Mouse (Mus musculus) cerebellum, postnatal 14 days (tissue): ENCODE results near the gene Il6st.
A peak's percentile ranks its signal among the peaks of the same experiment; 100 is the strongest.

ENCODE experiments used
- DNase-seq, 2 experiments: peaks; one replicate each; pipeline ENCODE4 v3.0.0; 2021; ENCODE audit warnings: mixed read lengths in 2 of 2

Il6st gene

DNA sequence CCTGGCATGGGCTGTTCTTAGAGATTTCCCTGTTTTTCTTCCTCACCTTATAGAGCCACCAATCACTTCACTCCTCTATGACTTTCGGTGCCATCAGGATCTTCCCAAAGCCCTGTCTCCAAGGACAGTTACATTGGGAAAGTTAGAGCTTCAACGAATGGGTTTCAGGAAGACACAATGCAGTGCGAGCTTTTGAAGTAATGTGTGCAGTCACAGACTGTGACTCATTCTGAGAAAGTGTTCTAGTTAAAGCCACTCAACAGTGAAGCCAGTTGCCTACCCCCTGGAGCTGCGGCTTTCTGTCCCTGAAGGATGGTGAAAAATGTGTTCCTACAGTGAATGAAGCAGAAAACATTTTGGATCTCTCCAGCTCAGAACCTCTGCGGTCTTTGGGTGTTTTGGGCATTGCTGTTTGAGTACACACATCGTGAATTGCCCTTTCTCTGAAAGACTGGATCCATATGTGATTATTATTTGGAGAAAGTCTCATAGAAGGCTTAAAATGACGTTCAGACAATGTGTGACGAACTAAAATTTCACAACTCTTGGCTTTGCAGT lies 16.7 kb upstream of the Il6st start:
- DNase-seq = no peak

DNA sequence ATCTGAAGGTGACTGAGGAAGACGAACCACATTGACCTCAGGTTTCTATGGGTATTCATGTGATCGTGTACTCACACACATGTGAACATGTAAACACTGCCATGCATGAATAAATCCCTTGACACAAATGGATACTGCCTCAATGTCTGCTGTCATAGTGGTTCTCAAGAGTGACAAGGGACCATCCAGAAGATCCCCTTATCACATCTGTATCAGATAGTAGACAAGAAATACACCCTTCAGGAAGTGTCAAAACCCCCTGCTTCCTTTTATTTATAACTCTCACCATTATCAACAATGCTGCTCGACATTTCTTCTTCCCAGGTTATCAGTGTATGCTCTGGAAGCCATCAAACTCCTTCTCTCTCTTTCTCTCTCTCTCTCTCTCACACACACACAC lies 13.7 kb upstream of the Il6st start:
- no peak for DNase-seq

DNA sequence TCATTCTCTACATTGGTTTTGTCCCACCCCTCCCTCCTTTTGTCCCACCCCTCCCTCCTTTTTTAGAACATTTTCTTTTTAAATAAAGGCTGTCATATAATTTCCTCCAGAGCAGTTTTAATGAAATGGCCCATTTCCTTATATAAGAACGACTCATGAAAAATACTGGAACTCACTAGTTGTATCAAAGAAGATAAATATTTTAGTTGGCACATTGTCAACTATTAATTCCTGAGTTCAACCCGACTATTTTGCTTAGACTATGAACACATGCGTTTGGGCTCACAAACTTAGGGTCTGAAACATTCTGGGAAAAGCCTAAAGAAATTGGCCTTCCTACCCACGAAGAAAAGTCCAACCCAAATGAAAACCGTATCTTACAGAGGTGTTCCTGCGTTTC lies 6.5 kb upstream of the Il6st start:
- DNase-seq = no peak

DNA sequence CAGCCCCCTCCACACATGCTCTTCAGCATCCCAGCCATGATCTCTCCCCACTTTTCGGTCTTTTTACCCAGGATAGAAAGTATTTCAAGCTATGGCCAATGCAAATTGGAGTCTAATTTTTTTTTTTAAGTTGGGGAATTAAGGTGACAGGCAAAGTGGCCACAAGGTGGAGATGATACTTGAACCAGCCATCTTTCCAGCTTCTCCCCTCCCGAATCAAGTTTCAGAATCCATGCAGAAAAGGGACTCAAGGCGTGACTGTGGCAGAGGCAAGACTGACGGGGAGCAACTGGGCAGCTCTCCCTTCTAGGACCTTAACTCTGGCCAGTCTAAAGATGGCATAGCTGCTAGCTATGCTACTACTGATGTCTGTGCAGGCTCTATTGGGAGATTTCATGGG lies 5.9 kb upstream of the Il6st start:
- DNase-seq = no peak

DNA sequence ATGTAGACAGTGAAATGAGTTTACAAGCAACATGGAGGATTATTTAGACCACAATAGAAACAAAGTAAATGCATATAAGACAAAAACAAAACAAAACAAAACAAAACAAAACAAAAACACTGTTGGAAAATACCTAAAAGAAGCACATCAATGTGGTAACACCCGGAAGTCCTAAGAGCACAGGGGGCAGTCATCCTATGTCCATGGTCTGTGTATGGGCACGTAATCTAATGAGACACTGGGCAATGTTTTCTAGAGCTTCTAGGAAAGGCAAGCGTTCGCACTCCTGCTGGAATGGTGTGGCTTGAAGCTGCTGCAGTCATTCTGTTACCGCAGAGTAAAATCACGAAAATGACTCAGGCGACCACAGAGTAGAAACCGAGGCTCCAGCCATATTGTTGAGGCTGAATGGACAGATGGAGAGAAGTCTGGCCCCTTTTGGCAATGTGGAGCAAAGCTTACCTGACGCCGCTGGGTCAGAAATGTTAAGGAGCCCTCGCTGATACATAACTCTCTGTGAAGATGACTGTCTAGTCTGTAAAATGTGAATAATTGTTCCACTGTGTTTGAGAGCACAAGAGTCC lies 5.3 kb upstream of the Il6st start:
- DNase-seq = no peak

DNA sequence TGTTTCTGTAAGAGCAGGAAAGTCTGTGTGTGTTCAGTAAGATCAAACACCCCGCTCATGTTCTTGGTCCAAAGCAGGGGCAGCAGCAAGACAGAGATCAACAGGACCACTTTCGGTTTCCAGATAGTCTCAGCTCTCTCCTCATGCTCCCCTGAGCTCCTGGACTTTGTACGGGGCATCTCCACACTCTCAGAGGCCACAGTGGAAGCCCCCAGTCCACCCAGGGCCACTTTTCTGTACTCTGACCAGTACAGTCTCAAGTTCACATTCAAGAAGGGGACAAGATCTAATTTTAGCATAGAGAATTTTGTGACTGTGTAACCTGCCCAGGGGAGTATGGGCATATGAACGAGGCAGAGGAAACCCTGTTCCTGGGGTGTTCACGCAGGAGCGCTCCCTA lies 3.9 kb upstream of the Il6st start:
- no peak for DNase-seq

DNA sequence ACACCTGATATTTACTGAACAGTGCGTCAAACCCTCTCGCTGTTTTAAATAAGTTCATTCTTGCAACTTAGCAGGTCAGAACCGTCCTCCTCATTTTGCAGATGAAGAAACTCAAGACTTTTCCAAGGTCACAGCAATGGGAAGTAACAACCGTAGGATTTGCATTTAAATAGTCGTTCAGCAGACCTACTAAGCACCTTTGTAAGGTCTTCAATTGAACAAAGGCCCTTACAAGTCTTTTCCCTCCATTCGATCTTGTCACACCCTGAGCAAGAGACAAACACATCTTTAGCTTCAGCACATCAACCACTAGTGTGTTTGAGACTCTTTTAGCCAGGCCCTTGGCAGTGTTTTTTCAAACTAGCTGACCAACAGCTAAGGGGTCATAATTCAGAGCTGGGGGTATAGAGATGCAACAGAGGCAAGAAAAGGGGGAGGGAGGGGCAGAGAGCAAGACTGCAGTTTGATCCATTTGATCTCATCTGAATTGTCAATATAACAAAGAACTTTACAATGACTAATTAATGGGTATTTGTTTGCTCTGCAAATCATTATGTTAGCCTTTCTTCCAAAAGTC lies 1.4 kb upstream of the Il6st start:
- no peak for DNase-seq

DNA sequence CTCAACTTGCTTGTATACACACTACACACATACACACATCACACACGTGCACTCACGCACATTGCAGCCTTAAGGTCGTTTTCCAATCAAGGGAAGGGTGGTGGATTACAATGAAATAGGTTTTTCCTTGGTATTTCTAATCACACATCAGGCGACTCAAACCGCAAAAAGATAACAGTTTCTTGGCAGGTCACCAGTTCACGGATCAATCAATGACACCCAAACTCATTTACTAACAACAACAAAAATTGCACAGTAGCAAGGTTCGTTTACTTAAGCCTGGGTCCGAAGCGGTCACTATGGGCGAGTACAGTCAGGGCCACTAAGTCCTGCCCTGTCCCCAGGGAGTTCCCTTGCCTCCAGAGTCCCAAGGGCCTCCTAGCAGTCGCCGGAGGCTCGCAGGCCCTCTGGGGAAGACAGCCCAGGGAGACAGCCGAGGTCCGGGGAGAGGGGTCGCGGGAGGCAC lies 500 bp upstream of the Il6st start:
- DNase-seq = no peak

DNA sequence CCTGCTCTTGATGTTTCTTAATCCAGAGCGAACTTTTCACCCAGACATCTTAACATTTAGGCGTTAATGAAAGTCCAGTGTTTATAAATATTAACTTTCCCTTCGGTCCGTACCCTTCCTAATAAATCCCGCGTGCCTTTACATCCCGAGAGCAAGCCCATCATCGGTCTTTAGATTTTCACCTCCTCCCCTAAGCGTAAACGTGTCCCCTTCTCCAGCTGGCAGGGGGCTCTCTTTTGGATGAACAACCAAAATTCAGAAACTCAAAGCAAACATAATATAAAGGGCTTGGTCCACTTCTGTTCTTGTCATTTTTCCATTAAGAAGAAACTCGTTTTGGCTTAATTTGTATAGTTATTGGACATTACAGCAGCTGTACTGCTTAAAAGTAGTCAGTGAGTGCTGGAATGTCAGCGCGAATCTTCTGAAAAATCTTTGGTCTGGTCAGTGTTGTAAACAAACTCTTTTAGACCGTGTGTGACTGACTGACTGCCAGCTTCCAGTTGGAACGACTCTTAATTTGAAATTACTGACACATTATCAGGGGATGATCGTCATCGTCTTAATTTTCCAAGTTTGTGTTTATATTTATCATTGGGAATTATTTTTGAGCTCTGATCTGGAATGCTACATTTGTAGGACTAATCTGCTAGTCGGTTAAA lies 887 bp downstream of the Il6st start:
- peak in 1 of 2 experiments; percentile 10 for DNase-seq

DNA sequence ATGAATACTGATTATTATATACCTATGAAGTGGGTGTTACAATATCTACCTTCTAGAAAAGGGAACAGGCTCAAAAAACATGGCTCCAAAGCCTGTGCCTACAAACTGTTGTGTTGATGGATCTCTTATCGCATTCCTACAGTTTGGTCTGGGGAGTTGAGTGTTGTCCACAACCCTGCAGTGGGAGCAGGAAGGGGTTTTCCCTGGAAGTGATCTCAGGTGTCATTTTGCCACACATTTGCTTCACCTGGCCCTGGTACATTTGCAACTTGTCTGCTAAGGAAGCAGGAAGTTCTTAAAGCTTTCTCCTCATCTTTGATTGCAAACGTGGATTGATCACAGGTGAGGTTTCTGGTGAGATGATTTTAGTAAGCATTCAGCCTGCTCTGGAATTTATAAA lies 1.7 kb downstream of the Il6st start:
- DNase-seq = no peak

DNA sequence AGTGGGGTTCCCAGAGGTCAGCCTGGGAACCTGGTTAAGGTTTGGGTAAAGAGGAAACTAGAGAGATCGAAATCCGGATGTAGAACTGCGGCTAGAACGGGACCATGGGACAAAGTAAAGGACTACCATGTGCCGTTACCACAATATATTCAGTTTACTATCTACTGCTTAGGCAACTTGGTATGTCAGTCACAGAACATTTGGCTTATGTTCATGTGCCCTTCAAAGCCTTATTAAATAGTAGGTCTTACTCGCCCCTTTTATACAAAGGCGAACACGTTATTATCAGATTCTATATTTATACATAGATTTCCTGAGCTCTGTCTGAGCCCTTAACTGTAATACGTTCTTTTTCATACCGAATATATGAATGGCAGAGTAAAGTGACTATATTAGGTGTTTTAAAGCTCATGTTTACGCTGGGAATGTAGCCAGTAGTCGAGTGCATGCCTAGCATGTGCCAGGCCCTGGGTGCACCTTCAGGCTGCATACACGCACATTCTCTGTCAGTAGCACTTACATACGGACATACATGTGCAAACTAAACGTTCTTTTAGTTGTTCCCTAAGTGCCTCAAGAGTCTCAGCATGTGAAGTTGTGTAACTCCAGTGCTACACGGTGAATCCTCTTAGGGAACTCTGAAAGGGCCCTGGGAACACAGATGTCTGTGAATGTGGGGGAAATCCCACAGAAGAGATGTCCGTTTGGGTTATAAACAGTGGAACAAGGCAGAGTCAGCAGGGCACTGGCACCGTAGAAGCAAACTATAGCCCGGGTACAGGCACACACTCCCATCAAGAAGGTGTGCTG lies 2.5 kb downstream of the Il6st start:
- no peak for DNase-seq

DNA sequence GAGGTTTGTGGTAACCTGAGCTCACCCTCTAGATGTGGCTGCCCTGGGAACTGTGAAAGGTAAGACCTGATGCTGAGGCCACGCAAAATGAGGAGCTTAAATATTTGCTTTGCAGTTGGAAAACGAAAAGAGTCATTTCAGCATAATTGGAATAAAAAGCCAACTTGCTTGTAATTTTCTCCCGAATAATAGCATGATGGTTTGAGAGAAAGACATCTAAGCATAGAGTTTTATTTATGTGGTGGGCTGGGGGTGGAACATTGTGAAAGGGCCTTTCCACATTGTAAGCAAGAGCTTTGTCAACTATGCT lies 3.0 kb downstream of the Il6st start:
- DNase-seq = no peak

DNA sequence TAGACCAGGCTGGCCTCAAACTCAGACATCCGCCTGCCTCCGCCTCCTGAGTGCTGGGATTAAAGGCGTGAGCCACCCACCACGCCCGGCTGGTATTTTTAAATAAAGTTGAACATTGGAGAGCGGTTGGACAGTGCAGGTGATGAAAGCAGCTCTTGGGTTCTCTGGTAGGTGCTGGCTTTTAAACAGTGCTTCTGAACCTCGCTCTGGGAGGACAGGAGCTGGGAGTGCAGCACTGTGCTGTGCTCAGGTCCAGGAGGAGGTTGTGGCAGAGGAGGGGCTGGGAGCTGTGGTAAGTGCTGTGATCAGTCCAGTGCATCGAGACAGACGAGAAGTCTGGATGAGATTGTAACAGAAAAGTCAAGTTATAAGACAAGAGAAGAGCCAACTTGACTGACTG lies 3.5 kb downstream of the Il6st start:
- no peak for DNase-seq

DNA sequence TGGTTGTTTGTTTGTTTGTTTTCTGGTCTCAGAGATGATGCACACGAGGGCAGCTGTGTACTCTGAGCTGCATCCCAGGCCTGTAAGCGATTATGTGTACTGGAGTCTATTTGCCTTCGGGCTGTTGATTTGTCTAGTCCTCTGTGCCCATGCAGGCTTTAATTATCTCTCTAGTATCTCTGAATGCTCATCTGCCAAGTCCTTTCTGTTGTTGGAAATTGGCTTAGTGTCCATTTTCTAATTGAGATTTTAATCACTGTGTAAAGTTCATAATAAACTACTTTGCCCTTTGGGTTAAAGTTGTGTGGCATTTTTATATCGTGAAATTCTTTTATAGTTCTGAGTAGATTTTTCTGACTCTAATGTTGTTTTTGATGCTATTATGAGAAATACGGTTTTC lies 5.6 kb downstream of the Il6st start:
- DNase-seq = no peak

DNA sequence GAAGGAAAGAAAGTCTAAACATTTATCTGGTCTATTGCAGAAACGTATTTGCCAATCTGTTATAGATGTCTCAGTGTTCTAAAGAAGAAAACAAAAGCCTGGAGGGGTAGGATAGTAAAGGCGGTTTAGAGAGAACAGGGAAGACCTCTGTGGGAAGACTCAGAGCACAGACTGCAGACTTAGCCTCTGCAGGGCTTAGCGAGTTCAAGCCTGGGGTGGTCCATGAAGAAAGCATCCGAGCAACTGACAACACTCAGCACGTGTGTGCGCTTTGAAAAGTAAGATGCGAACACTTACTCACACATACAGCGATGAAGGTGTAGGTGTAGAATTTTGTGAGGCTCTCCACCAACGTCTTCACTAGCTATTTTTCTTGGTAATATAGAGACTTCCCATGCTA lies 7.3 kb downstream of the Il6st start:
- DNase-seq = no peak

DNA sequence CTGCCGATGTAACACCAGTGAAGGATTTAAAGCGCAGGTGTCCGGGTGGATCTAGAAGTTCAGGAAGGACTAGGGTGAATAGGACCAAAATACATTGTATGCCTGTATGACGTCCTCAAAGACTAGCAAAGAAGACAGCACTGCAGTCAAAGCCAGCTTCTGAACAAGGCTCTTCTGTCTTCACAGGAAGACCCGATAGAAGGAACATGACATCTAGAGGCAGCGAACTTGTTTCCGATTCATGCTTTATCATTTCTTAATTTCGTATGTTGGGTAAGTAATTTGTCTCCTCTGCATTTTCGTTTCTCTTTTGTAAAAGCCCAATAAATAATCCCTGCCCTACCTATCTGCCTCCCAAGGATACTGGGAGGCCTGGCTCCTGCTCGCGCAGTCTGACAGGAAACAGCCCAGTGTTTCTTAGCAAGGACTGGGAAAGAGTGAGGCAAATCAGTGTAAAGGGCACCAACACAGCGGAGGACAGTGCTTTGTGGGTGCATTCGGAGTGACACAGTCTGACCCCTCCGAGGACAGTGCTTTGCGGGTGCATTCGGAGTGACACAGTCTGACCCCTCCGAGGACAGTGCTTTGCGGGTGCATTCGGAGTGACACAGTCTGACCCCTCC lies 8.6 kb downstream of the Il6st start:
- no peak for DNase-seq

DNA sequence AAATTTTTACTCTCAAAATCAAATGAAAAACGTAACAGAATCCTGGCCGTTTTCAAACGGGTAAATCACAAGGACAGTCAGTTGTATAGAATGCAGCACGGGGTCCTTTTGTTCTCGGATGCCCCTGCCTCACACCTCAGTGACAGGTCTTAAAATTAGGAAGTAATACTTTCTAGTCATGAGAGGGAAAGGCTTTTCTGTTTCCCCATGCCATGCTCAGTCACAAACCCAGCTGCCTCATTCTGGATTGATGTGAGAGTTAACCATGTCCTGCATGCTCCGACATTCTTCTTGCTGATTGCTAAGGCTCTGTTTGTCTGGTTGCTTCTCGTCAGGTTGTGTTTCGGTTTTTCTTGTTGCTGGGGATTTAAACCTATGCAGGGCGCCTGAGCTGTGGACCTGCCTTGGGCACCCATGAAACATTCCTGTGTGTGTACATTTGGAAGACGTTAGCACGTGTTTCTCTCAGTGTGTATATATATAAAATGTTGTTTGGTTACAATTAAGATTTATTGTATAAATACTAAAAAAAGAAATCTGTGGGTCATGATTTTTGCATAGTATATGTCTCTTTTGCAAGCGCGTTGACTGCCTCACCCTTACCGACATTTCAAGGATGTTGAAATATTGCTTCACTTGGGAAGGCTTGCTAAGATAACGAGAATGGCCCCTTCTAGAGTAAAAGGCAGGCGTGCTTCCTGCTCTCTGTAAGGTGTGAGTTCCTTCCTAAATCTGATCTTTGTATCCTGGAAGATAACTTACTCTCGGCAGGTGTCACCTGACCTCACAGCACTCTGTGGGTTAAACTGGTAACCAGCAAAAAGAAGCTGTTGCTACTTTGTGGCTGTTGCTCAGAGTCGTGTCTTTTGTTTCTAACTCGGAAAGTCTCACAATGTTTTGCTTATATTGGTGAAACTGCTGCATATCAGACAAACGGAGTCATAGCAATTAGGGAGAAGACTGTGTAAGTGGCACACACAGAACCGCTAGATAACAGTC lies 10.2 kb downstream of the Il6st start:
- no peak for DNase-seq

DNA sequence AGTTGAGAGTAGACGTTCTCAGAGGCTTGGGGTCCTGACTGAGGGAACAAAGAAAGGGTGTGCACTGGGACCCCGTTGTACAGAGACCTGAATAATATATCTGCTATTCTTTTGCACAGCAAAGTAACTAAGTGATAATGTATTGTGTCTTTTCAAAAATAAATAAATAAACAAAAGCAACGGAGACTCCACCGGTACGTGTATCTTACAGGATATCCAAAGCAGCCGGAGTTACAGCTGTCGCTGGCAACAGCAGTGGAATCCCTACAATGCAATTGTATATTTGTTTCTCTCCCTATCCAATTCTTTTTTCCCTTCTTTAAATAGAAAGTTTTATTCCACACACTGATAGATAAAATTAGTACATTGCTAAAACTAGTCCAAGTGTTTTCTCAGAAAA lies 15.2 kb downstream of the Il6st start:
- no peak for DNase-seq

DNA sequence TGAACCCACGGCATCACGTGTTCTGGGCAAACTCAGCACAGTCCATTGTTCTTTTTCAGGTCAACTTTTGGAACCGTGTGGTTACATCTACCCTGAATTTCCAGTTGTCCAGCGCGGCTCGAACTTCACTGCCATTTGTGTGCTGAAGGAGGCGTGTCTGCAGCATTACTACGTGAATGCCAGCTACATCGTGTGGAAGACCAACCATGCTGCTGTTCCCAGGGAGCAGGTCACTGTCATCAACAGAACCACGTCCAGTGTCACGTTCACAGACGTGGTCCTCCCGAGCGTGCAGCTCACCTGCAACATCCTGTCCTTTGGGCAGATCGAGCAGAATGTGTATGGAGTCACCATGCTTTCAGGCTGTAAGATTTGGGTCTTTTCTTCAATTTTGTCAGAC lies 16.1 kb downstream of the Il6st start:
- no peak for DNase-seq

DNA sequence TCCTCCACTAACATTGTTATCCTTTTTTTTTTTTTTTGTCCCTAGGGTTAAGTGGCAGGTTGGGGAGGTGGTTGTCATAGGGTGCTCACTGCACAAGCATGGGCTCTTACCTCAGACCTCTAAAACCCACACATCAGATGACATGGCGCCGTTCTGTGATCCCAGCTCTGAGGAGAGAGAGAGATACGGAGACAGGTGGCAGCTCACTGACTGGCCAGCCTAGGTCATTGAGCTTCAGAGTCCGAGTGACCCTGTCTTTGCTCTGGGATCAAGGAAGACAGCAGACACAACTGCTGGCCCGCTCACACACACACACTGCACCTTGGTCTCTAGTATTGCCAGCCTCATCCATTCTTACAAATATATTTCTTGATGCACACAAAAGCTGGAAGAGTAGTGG lies 18.7 kb downstream of the Il6st start:
- DNase-seq = no peak

DNA sequence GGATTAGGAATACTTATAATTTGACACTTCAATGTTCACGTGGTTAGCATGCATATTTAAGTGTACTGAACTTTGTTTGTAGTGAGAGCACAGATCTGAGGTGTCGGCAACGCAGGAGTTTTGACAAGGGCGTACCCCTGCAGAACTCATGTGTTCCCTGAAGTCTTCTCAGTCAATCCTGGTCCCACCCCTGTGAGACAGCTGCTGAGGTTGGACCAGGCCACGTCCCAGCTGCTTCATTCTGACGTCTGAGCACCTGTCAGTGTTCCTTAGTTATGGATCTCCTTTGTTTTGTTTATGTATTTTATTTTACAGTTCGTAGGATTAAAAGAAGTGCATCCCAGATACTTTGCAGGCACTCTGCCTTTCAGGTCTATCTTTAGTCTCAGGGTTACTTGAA lies 19.1 kb downstream of the Il6st start:
- DNase-seq = no peak

DNA sequence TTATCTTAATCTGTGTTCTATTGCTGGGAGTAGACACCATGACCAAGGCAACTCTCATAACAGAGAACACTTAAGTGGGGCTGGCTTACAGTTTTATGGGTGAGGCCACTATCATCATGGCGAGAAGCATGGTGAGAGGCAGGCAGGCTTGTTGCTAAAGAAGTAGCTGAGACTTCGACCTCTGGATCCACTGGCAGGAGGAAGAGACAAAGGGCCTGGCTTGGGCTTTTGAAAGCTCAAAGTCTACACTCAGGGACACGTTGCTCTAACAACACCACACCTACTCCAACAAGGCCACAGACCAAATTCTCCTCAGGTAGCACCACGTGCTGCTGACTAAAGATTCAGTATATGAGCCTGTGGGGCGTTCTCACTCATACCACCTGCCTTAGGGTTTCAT lies 22.4 kb downstream of the Il6st start:
- no peak for DNase-seq
